Mouse (Mus musculus) testis, postnatal 10 days (tissue): ENCODE data around the gene Snapc1.
A peak's percentile ranks its signal among the peaks of the same experiment; 100 is the strongest.

ENCODE experiments used
- DNase-seq: peaks from one replicate; pipeline ENCODE4 v3.0.0; 2021; ENCODE audit warnings: low spot score

The Snapc1 gene

GRCm38 (mm10) chr12:73996906-73997296 lies 32.6 kb downstream of the Snapc1 start:
- no peak for DNase-seq

- no peak for DNase-seq
Observed at GRCm38 (mm10) chr12:73997297-73998127, 33.2 kb downstream of the Snapc1 start, which contains the start of gene Syt16. Gene Syt16, plus strand, starts transcription at chr12:73997661.

GRCm38 (mm10) chr12:73998128-73998456 lies 33.8 kb downstream of the Snapc1 start:
- DNase-seq = no peak

GRCm38 (mm10) chr12:74002449-74002848 lies 38.2 kb downstream of the Snapc1 start:
- DNase-seq = no peak

GRCm38 (mm10) chr12:74009448-74009911 lies 45.2 kb downstream of the Snapc1 start:
- DNase-seq = peak; percentile 62

- peak; percentile 93 for DNase-seq
Observed at GRCm38 (mm10) chr12:74013739-74014138, 49.5 kb downstream of the Snapc1 start.

- DNase-seq = peak; percentile 66
Observed at GRCm38 (mm10) chr12:74014739-74015270, 50.5 kb downstream of the Snapc1 start.

GRCm38 (mm10) chr12:74015491-74015890 lies 51.2 kb downstream of the Snapc1 start:
- no peak for DNase-seq

GRCm38 (mm10) chr12:74023260-74023659 lies 59.0 kb downstream of the Snapc1 start:
- no peak for DNase-seq

- DNase-seq = no peak
Observed at GRCm38 (mm10) chr12:74024912-74025311, 60.6 kb downstream of the Snapc1 start.
